8 mouse cellular contexts compared by ENCODE assay signal in genomic region chr3:121105408-121105708, GRCm38 (mm10).
A peak's percentile ranks its signal among the peaks of the same experiment; 100 is the strongest.
DNase-seq lines count a peak whose midpoint lies in the region; ATAC-seq lines count a peak whose summit lies in the region.

No protein-coding gene starts in this region.

- H3K4me3 ChIP-seq in liver, embryonic 11.5 days (ENCODE audit: low read depth, low read length) = peak overlapping the region; percentile 23; the same call in 1 of the 2 replicates
- H3K4me3 ChIP-seq in limb, embryonic 11.5 days (ENCODE audit: low read depth, low read length) = no peak overlapping the region
- H3K4me3 ChIP-seq in neural tube, embryonic 13.5 days = 0 out of 2 replicates have a peak overlapping the region, but pooled peaks have one; percentile 24

- DNase-seq in cerebellum, adult 11 months = no peak
- no peak for DNase-seq in liver, embryonic 11.5 days (ENCODE audit: low spot score)
- no peak for DNase-seq in liver
- no peak for DNase-seq in limb, embryonic 11.5 days (ENCODE audit: low spot score)
- DNase-seq in right cerebral cortex, postnatal 25 days = no peak
- no peak for DNase-seq in lung, adult 18-20 months

- no peak overlapping the region for H3K27ac ChIP-seq in liver, embryonic 11.5 days (ENCODE audit: low read depth, low read length)
- no peak overlapping the region for H3K27ac ChIP-seq in limb, embryonic 11.5 days (replicated peaks; ENCODE audit: low read depth, low read length)
- H3K27ac ChIP-seq in neural tube, embryonic 13.5 days (replicated peaks) = no peak overlapping the region

- no peak overlapping the region for H3K9ac ChIP-seq in liver, embryonic 11.5 days (ENCODE audit: low read depth, low read length)
- no peak overlapping the region for H3K9ac ChIP-seq in limb, embryonic 11.5 days (ENCODE audit: low read length)
- H3K9ac ChIP-seq in neural tube, embryonic 13.5 days = 0 out of 2 replicates have a peak overlapping the region, but pooled peaks have one; percentile 38

- no peaks in the 10 kb centered on the region for H3K27me3 ChIP-seq in liver, embryonic 11.5 days (replicated peaks; ENCODE audit: control insufficient read depth, insufficient read depth, low read length)
- H3K27me3 ChIP-seq in limb, embryonic 11.5 days (ENCODE audit: control insufficient read depth, insufficient read depth, low read length) = no peaks in the 10 kb centered on the region
- H3K27me3 ChIP-seq in neural tube, embryonic 13.5 days = no peaks in the 10 kb centered on the region

- no peaks in the 10 kb centered on the region for H3K9me3 ChIP-seq in liver, embryonic 11.5 days (ENCODE audit: control insufficient read depth, low read length)
- no peaks in the 10 kb centered on the region for H3K9me3 ChIP-seq in limb, embryonic 11.5 days (ENCODE audit: control insufficient read depth, low read length)
- H3K9me3 ChIP-seq in neural tube, embryonic 13.5 days = no peaks in the 10 kb centered on the region

- 68% methylated on average over 5 of the region's 5 CpGs for WGBS in liver, embryonic 11.5 days
- WGBS in limb, embryonic 11.5 days = 71% methylated on average over 5 of the region's 5 CpGs
- 66% methylated on average over 5 of the region's 5 CpGs for WGBS in neural tube, embryonic 13.5 days

- ATAC-seq in cerebellum, adult (ENCODE audit: insufficient number of reproducible peaks, low FRiP score, low TSS enrichment) = peak; percentile 32
- ATAC-seq in liver, embryonic 11.5 days (replicated peaks; ENCODE audit: low FRiP score) = peak; percentile 44; the same call in 1 of the 2 replicates
- ATAC-seq in limb, embryonic 11.5 days (ENCODE audit: insufficient number of reproducible peaks, low FRiP score, low TSS enrichment, low read depth) = no peak
- peak; percentile 21; the same call in 1 of the 2 replicates for ATAC-seq in neural tube, embryonic 13.5 days (ENCODE audit: low read depth)

- H3K4me2 ChIP-seq in liver, embryonic 11.5 days = peak overlapping the region; percentile 44
- 0 out of 2 replicates have a peak overlapping the region, but pooled peaks have one; percentile 15 for H3K4me2 ChIP-seq in limb, embryonic 11.5 days (ENCODE audit: low read depth, severe bottlenecking)
- peak overlapping the region; percentile 49 for H3K4me2 ChIP-seq in neural tube, embryonic 13.5 days

- no peaks in the 10 kb centered on the region for H3K36me3 ChIP-seq in liver, embryonic 11.5 days (ENCODE audit: control insufficient read depth, insufficient read depth, low read length)
- H3K36me3 ChIP-seq in limb, embryonic 11.5 days (ENCODE audit: control insufficient read depth, insufficient read depth, low read length) = no peaks in the 10 kb centered on the region
- H3K36me3 ChIP-seq in neural tube, embryonic 13.5 days = no peaks in the 10 kb centered on the region

- no peaks in the 10 kb centered on the region; the same call in 1 of the 2 replicates for H3K4me1 ChIP-seq in liver, embryonic 11.5 days (replicated peaks; ENCODE audit: control insufficient read depth, insufficient read depth, low read length)
- H3K4me1 ChIP-seq in limb, embryonic 11.5 days (ENCODE audit: control insufficient read depth, insufficient read depth, low read length) = no peaks in the 10 kb centered on the region
- peaks cover 10% of the 10 kb centered on the region for H3K4me1 ChIP-seq in neural tube, embryonic 13.5 days (replicated peaks)
